Mouse (Mus musculus) heart, adult 10 weeks (tissue): ENCODE data around the gene Agl. TPM values are rescaled to one million over a fixed set of nuclear protein-coding genes. Genes with fewer than 3 reads are reported as not detected.

Source experiments
- polyA plus RNA-seq: library from polyadenylated mRNA; stranded (reverse); fragments of 350-450 nt; fragmentation: Illumina TruSeq; extraction: RNeasy Lipid Tissue Mini Kit (QIAGEN cat#74804); gene quantifications from one replicate; pipeline ENCODE4 v1.2.3, GENCODE M21; 2014; ENCODE audit warnings: low read depth, low replicate concordance

Gene Agl
- polyA plus RNA-seq, result 106 TPM

DNA sequence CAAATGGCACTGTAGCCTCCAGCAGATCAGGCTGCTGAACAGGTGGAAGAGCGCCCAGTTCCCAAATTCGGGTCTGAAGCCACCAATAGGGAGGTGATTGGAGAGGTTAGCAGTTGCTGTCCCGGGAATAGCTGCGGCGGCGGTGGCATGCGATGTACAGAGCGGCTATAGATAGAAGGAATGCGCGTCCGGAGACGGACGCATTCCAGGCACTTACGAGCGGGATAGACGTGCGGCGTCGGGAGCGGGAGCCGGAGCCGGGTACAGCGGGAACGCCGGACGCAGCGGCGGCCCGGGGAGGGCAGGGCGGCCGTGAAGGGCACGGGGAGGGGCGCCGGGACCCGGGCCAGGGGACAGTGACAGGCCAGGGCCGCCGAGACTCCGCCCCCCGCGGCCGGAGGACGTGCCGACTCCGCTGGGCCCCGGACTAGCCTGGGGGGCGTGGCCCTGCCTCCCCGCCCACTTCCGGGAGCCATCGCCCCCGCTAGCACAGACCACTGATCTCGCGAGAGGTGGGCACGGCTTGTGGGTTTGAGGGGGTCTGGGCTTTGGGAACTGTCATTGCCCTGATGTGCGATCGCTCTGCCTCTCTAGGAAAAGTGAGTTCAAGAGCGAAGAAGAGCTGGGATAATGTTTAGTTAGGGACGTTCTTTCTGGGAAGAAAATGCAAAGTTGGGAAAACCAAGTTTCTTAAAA lies at the start of gene Agl:
Gene Agl (minus strand): TSS at position 356 of the 696 bp plus-strand sequence.

DNA sequence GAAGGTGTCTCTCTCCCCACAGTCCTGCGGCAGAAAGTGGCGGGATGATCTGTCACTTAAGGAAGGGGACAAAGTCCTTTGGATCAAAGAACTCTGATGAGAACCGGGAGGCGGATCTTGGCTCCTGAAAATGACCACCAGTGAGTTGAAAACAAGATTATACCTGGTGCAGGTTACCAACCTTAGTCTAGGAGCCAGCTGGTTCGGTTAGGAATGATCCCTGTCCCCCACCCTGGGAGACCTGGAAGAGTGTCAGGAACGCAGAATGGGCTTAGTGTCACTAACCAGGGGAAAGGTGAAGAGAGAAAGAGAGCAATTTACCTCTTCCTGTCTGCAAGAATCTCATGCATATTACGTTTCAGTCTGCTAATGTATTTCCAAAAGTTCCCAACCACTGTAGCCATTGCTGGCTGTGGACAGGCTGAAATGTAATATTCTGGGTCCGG lies 95.5 kb downstream of the Agl start, which contains the start of gene Slc35a3:
Gene Slc35a3 (minus strand): TSS at position 396 of the 446 bp plus-strand sequence.

Other genes starting within 250 kb of the Agl start
- 93.1 TPM for gene Lrrc39, start 245.2 kb downstream of the Agl start, polyA plus RNA-seq
- 1.8 TPM for gene Sass6, start 213.2 kb downstream of the Agl start, polyA plus RNA-seq
- gene Trmt13, start 193.6 kb downstream of the Agl start, polyA plus RNA-seq, result 8.4 TPM
- 22.6 TPM for gene Mfsd14a, start 145.5 kb downstream of the Agl start, polyA plus RNA-seq
- gene Gm43191, start 126.9 kb downstream of the Agl start, polyA plus RNA-seq, result not detected
- 11.2 TPM for gene Slc35a3, start 95.3 kb downstream of the Agl start, polyA plus RNA-seq
- gene Frrs1, start 51.3 kb upstream of the Agl start, polyA plus RNA-seq, result 2.7 TPM
- gene 4930455H04Rik, start 160.1 kb upstream of the Agl start, polyA plus RNA-seq, result not detected
- gene Palmd, start 160.8 kb upstream of the Agl start, polyA plus RNA-seq, result 60.4 TPM